Mouse (Mus musculus) forebrain, embryonic 13.5 days (tissue): ENCODE results near the gene Kif19a. TPM values are rescaled to one million over a fixed set of nuclear protein-coding genes. Genes with fewer than 3 reads are reported as not detected.

Experiments
- ATAC-seq: fragments of 200-750 bp; cut with Nextera tagmentation; 2 replicates; pipeline ENCODE4 v1.8.0; 2017
- H3K27ac ChIP-seq: fragments of 300-500 bp; sonication (generic); 2 replicates; pipeline ENCODE4 v1.5.1; 2015; ENCODE audit warnings: inconsistent platforms, mild to moderate bottlenecking, moderate library complexity
- H3K27me3 ChIP-seq: fragments of 300-500 bp; sonication (generic); 2 replicates; pipeline ENCODE4 v1.6.1; 2015; ENCODE audit warnings: mild to moderate bottlenecking, inconsistent platforms
- H3K36me3 ChIP-seq: fragments of 300-500 bp; sonication (generic); 2 replicates; pipeline ENCODE4 v1.6.1; 2015; ENCODE audit warnings: mild to moderate bottlenecking, inconsistent platforms; ENCODE audit not compliant: poor library complexity, severe bottlenecking
- H3K4me1 ChIP-seq: fragments of 300-500 bp; sonication (generic); 2 replicates; pipeline ENCODE4 v1.6.1; 2015; ENCODE audit warnings: inconsistent platforms
- H3K4me2 ChIP-seq: fragments of 300-500 bp; sonication (generic); 2 replicates; pipeline ENCODE4 v1.6.1; 2015; ENCODE audit warnings: inconsistent platforms, mild to moderate bottlenecking, moderate library complexity
- H3K4me3 ChIP-seq: fragments of 300-500 bp; sonication (generic); 2 replicates; pipeline ENCODE4 v1.5.1; 2015; ENCODE audit warnings: mild to moderate bottlenecking, inconsistent platforms
- H3K9ac ChIP-seq: fragments of 300-500 bp; sonication (generic); 2 replicates; pipeline ENCODE4 v1.6.1; 2015; ENCODE audit warnings: mild to moderate bottlenecking, inconsistent platforms
- H3K9me3 ChIP-seq: fragments of 300-500 bp; sonication (generic); replicated peaks from 2 replicates; pipeline ENCODE4 v1.6.1; 2016; ENCODE audit warnings: inconsistent platforms
- WGBS: fragments of 180-500 bp; shearing (Covaris S2); methylation state at CpG from one replicate; pipeline ENCODE4 v1.1.7; 2015; 5-methylcytosine and 5-hydroxymethylcytosine counted together
- polyA plus RNA-seq: library from polyadenylated mRNA; unstranded; fragments of >200 nt; fragmentation: Nextera tagmentation; extraction: Ambion mirVana; gene quantifications from 2 replicates; pipeline ENCODE4 v1.2.1, GENCODE M21; 2015

Gene Kif19a
- polyA plus RNA-seq, 1 experiment from 2014 or later, result 0.36 TPM

DNA sequence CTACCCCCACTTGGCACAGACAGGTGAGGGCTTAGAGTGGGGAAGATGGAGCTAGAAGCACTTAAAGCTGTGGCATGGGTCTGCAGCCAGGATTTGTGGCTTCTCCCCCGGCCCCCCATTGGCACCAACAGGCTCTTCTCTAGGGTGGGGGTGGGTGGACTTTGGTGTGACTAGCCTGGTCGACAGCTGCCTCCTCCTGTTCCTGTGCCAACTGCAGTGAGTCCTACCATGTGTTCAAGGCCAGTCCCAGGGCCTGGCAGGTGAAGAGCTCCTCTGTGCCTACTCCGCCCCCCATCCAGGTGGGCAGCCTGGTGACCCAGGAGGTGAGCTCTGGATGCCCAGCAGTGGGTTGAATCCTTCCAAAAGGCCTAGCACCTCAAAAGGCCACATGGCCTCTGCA, 22.4 kb downstream of the Kif19a start:
- H3K4me3 ChIP-seq, result no peak overlapping the region

DNA sequence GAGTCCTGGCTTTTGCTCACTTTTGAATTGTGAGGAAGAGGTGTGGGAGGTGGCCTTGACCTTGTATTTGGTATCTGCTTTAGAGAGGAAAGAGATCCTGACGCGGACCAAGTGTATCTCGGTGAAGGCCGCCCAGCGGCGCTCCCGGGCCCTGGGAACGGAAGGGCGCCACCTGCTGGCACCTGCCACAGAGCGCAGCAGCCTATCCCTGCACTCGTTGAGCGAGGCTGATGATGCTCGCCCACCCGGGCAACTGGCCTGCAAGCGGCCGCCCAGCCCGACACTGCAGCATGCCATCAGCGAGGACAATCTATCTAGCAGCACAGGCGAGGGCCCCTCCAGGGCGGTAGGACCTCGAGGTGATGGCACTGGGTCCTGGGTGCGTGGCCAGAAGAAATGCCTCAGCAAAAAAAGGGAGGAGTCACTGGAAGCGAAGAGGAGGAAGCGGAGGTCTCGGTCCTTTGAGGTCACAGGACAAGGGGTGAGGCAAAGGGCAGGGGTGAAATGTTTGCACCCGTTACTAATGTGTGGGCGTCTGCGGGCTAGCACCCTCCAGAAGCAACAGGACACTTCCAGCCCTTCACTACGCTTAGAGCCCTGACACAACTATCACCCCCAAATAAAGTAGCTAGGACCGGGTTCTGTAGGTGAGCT, 24.0 kb downstream of the Kif19a start:
- peaks cover 50% of the 10 kb centered on the region for H3K4me1 ChIP-seq
- H3K4me3 ChIP-seq, result no peak overlapping the region
- WGBS, result 14% methylated on average over 30 of the region's 30 CpGs
- H3K27me3 ChIP-seq, result peaks cover 67% of the 10 kb centered on the region
- H3K27ac ChIP-seq, result no peak overlapping the region
- H3K9me3 ChIP-seq, result no peaks in the 10 kb centered on the region
- ATAC-seq, result peak; percentile 65
- H3K4me2 ChIP-seq, result peak overlapping the region; percentile 49
- H3K9ac ChIP-seq, result peak overlapping the region; percentile 35
- no peaks in the 10 kb centered on the region for H3K36me3 ChIP-seq

More for the DNA sequence above, 22.4 kb downstream of the Kif19a start:
- peaks cover 67% of the 10 kb centered on the region for H3K27me3 ChIP-seq
- no peak overlapping the region for H3K27ac ChIP-seq
- no peak overlapping the region for H3K4me2 ChIP-seq
- ATAC-seq, result no peak
- no peaks in the 10 kb centered on the region for H3K36me3 ChIP-seq
- peaks cover 34% of the 10 kb centered on the region for H3K4me1 ChIP-seq
- no peaks in the 10 kb centered on the region for H3K9me3 ChIP-seq
- H3K9ac ChIP-seq, result no peak overlapping the region
- 90% methylated on average over 3 of the region's 3 CpGs for WGBS

GRCm38 (mm10) chr11:114789716-114790115, 24.5 kb downstream of the Kif19a start:
- 77% methylated on average over 9 of the region's 9 CpGs for WGBS
- Histone ChIP-seq H3K27me3 (peaks cover 62% of the 10 kb centered on the region), H3K4me1 (peaks cover 55% of the 10 kb centered on the region)

GRCm38 (mm10) chr11:114790171-114790570, 25.0 kb downstream of the Kif19a start:
- no peak overlapping the region for H3K9ac ChIP-seq
- H3K4me2 ChIP-seq, result no peak overlapping the region
- H3K4me1 ChIP-seq, result peaks cover 60% of the 10 kb centered on the region
- H3K27ac ChIP-seq, result no peak overlapping the region
- peaks cover 57% of the 10 kb centered on the region for H3K27me3 ChIP-seq
- no peaks in the 10 kb centered on the region for H3K9me3 ChIP-seq
- no peak for ATAC-seq
- H3K4me3 ChIP-seq, result no peak overlapping the region
- no peaks in the 10 kb centered on the region for H3K36me3 ChIP-seq
- 75% methylated on average over 12 of the region's 12 CpGs for WGBS

More at GRCm38 (mm10) chr11:114789716-114790115, 24.5 kb downstream of the Kif19a start:
- H3K9me3 ChIP-seq, result no peaks in the 10 kb centered on the region
- no peak for ATAC-seq
- no peaks in the 10 kb centered on the region for H3K36me3 ChIP-seq
- no peak overlapping the region for H3K4me2 ChIP-seq
- no peak overlapping the region for H3K4me3 ChIP-seq
- no peak overlapping the region for H3K9ac ChIP-seq
- no peak overlapping the region for H3K27ac ChIP-seq

DNA sequence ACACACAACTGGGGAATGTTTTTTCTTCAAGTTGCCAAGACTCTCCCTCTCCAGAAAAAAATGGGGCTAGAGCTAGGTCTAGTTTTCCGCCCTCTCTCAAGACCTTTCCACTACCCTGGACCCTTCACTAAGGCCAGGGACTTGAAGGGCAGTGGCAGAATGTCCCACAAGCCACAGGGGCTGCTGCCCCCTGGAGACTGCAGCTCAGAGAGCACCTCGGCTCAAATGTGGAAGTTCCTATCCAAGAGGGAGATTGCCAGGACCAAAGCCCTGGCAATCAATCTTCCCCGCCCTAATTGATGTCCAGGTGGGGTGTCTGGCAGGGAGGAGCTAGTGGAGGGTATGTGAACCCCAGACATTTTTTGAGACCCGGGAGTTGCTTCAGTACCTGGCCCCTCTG, 25.7 kb downstream of the Kif19a start:
- Histone ChIP-seq H3K4me2 (peak overlapping the region; percentile 85), H3K9ac (peak overlapping the region; percentile 72; the same call in 1 of the 2 replicates), H3K27ac (no peak overlapping the region)

GRCm38 (mm10) chr11:114791351-114791889, 26.2 kb downstream of the Kif19a start:
- Histone ChIP-seq H3K9ac (peak overlapping the region; percentile 72), H3K4me3 (peak overlapping the region; percentile 53), H3K4me1 (peaks cover 68% of the 10 kb centered on the region), H3K27me3 (peaks cover 47% of the 10 kb centered on the region), H3K9me3 (no peaks in the 10 kb centered on the region), H3K4me2 (peak overlapping the region; percentile 85), H3K36me3 (no peaks in the 10 kb centered on the region), H3K27ac (peak overlapping the region; percentile 57; the same call in 1 of the 2 replicates)
- WGBS, result 5% methylated on average over 50 of the region's 50 CpGs
- no peak for ATAC-seq

More for the DNA sequence above, 25.7 kb downstream of the Kif19a start:
- no peaks in the 10 kb centered on the region for H3K9me3 ChIP-seq
- no peak for ATAC-seq
- peak overlapping the region; percentile 53; the same call in 1 of the 2 replicates for H3K4me3 ChIP-seq
- 45% methylated on average over 4 of the region's 4 CpGs for WGBS
- peaks cover 51% of the 10 kb centered on the region for H3K27me3 ChIP-seq
- no peaks in the 10 kb centered on the region for H3K36me3 ChIP-seq
- peaks cover 65% of the 10 kb centered on the region for H3K4me1 ChIP-seq

DNA sequence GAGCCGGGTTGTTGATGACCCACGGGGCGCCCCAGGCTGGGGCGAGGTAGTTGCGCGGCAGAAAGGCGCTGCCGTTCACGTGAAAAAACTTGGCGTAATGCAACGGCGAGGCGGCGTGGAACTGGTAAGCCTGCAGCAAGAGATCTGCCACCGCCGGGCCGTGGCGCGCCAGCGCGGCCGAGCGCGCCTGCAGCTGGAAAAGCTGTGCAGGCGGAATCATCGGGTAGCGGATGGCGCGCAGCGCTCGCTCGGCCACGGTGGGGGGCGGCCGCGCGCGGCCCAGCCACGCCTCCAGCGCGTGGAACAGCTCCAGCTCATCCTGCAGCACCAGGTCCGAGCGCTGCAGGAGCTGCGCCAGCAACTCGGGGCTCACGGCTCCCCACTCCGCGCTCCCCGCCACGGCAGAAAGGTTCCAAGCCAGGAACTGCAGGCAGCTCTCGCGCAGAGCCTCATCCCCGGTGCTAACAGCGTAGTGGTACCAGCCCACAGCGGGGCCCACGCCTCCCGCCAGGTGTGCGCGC, 26.8 kb downstream of the Kif19a start:
- Histone ChIP-seq H3K4me2 (peak overlapping the region; percentile 85), H3K9ac (peak overlapping the region; percentile 72), H3K27me3 (peaks cover 42% of the 10 kb centered on the region), H3K36me3 (no peaks in the 10 kb centered on the region), H3K4me3 (peak overlapping the region; percentile 53), H3K9me3 (no peaks in the 10 kb centered on the region), H3K4me1 (peaks cover 69% of the 10 kb centered on the region), H3K27ac (peak overlapping the region; percentile 57; the same call in 1 of the 2 replicates)
- ATAC-seq, result no peak
- WGBS, result 1% methylated on average over 59 of the region's 59 CpGs

DNA sequence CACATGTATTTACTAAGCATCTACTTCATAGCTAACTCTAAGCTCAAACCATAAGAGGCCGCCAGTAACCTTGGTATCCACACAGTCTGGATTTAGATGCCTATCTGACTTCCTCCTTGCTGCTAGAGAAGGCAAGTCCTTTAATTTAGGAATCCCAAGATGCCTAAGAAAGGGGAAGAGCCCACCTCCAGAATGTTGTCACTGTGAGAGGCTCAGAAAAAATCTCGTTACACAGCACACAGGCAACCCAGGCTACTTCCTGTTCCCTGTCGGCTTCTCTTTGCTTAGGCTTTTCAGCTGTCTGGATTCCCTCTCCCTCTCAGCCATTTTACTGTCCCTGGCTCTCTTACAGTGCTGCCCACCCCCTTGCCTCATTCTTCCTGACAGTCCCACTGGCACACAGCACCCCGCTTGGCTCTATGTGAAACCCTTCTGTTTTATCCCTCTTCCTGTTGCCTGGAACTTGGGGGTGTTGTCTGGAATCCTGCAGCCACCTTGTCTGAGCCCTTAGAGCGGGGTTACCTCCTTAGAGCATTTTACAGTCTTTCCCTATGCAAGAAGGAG, 27.8 kb downstream of the Kif19a start:
- Histone ChIP-seq H3K9ac (peak overlapping the region; percentile 64), H3K9me3 (no peaks in the 10 kb centered on the region), H3K27me3 (peaks cover 31% of the 10 kb centered on the region), H3K4me1 (peaks cover 74% of the 10 kb centered on the region), H3K4me2 (peak overlapping the region; percentile 85), H3K27ac (no peak overlapping the region; the same call in 1 of the 2 replicates), H3K36me3 (no peaks in the 10 kb centered on the region), H3K4me3 (peak overlapping the region; percentile 53; the same call in 1 of the 2 replicates)
- 50% methylated on average over 5 of the region's 5 CpGs for WGBS
- ATAC-seq, result no peak

- WGBS, result 55% methylated on average over 19 of the region's 19 CpGs
- peak overlapping the region; percentile 64 for H3K9ac ChIP-seq
- H3K4me3 ChIP-seq, result peak overlapping the region; percentile 53
- peaks cover 31% of the 10 kb centered on the region for H3K27me3 ChIP-seq
- H3K27ac ChIP-seq, result peak overlapping the region; percentile 99
- H3K9me3 ChIP-seq, result no peaks in the 10 kb centered on the region
- no peak for ATAC-seq
- peaks cover 70% of the 10 kb centered on the region for H3K4me1 ChIP-seq
- H3K36me3 ChIP-seq, result no peaks in the 10 kb centered on the region
- peak overlapping the region; percentile 85 for H3K4me2 ChIP-seq
These were observed 28.8 kb downstream of the Kif19a start for GRCm38 (mm10) chr11:114793868-114794545.

- Histone ChIP-seq H3K4me1 (peaks cover 66% of the 10 kb centered on the region), H3K9me3 (no peaks in the 10 kb centered on the region), H3K27ac (peak overlapping the region; percentile 99), H3K4me3 (peak overlapping the region; percentile 53), H3K36me3 (no peaks in the 10 kb centered on the region), H3K4me2 (peak overlapping the region; percentile 85), H3K9ac (peak overlapping the region; percentile 64), H3K27me3 (peaks cover 25% of the 10 kb centered on the region)
- 16% methylated on average over 4 of the region's 4 CpGs for WGBS
- ATAC-seq, result no peak
These were observed 29.5 kb downstream of the Kif19a start for GRCm38 (mm10) chr11:114794691-114795090.

GRCm38 (mm10) chr11:114795231-114795746, 30.1 kb downstream of the Kif19a start:
- Histone ChIP-seq H3K27me3 (peaks cover 19% of the 10 kb centered on the region), H3K36me3 (no peaks in the 10 kb centered on the region), H3K4me1 (peaks cover 66% of the 10 kb centered on the region), H3K9me3 (no peaks in the 10 kb centered on the region), H3K27ac (peak overlapping the region; percentile 99), H3K4me3 (peak overlapping the region; percentile 53), H3K4me2 (peak overlapping the region; percentile 85), H3K9ac (peak overlapping the region; percentile 64)
- peak; percentile 90 for ATAC-seq
- 1% methylated on average over 7 of the region's 7 CpGs for WGBS
